Mouse (Mus musculus) heart, postnatal 0 days (tissue): ENCODE data around the gene Acta2.

Experiments
- CTCF ChIP-seq: IDR thresholded peaks from 2 replicates; pipeline ENCODE4 v1.5.1; 2016; ENCODE audit warnings: antibody characterized with exemption, control low read depth, low read depth
- EP300 ChIP-seq: IDR thresholded peaks from 2 replicates; pipeline ENCODE4 v1.6.1; 2016; ENCODE audit warnings: antibody characterized with exemption, low read depth

- TF ChIP-seq CTCF, result no peak
- TF ChIP-seq EP300, result no peak
Measured at GRCm38 (mm10) chr19:34236049-34236448, 19.3 kb downstream of the Acta2 start.
